Mouse (Mus musculus): ENCODE results near the gene 1700029H14Rik.

The 1700029H14Rik gene

GRCm38 (mm10) chr8:13562118-13562517 lies at the start of gene 1700029H14Rik:
Gene 1700029H14Rik, minus strand, starts transcription at chr8:13562461.
- DNase-seq: peak; percentile 51

- DNase-seq: no peak
These were observed 49.4 kb upstream of the 1700029H14Rik start for GRCm38 (mm10) chr8:13611702-13612101.

- DNase-seq: no peak
These were observed 47.7 kb upstream of the 1700029H14Rik start for GRCm38 (mm10) chr8:13609971-13610370.

- DNase-seq: no peak
These were observed 46.7 kb upstream of the 1700029H14Rik start for GRCm38 (mm10) chr8:13608946-13609345.

- DNase-seq: no peak
These were observed 43.7 kb upstream of the 1700029H14Rik start for GRCm38 (mm10) chr8:13605920-13606480.

GRCm38 (mm10) chr8:13602621-13603020 lies 40.4 kb upstream of the 1700029H14Rik start:
- DNase-seq: peak; percentile 79 to 85

GRCm38 (mm10) chr8:13601166-13601565 lies 38.9 kb upstream of the 1700029H14Rik start:
- DNase-seq: no peak

- no peak for DNase-seq
These were observed 38.5 kb upstream of the 1700029H14Rik start for GRCm38 (mm10) chr8:13600716-13601115.

- no peak for DNase-seq
These were observed 37.9 kb upstream of the 1700029H14Rik start for GRCm38 (mm10) chr8:13600204-13600603.

GRCm38 (mm10) chr8:13597777-13598176 lies 35.5 kb upstream of the 1700029H14Rik start:
- no peak for DNase-seq

GRCm38 (mm10) chr8:13595861-13596260 lies 33.6 kb upstream of the 1700029H14Rik start:
- DNase-seq: peak; percentile 33 to 35

GRCm38 (mm10) chr8:13594884-13595323 lies 32.6 kb upstream of the 1700029H14Rik start:
- DNase-seq: peak; percentile 67 to 68

GRCm38 (mm10) chr8:13593340-13593739 lies 31.1 kb upstream of the 1700029H14Rik start:
- DNase-seq: no peak

GRCm38 (mm10) chr8:13591246-13591645 lies 29.0 kb upstream of the 1700029H14Rik start:
- DNase-seq: no peak

GRCm38 (mm10) chr8:13589071-13589470 lies 26.8 kb upstream of the 1700029H14Rik start:
- DNase-seq: no peak

- DNase-seq: no peak
These were observed 22.4 kb upstream of the 1700029H14Rik start for GRCm38 (mm10) chr8:13584652-13585051.

GRCm38 (mm10) chr8:13577869-13578268 lies 15.6 kb upstream of the 1700029H14Rik start:
- no peak for DNase-seq

GRCm38 (mm10) chr8:13571999-13572398 lies 9.7 kb upstream of the 1700029H14Rik start:
- DNase-seq: no peak

- no peak for DNase-seq
These were observed 4.7 kb downstream of the 1700029H14Rik start for GRCm38 (mm10) chr8:13557526-13557925.

GRCm38 (mm10) chr8:13551574-13551830 lies 10.8 kb downstream of the 1700029H14Rik start:
- DNase-seq: no peak

GRCm38 (mm10) chr8:13550718-13551573 lies 11.3 kb downstream of the 1700029H14Rik start:
- DNase-seq: peak; percentile 95 to 97

- DNase-seq: peak; percentile 61 to 66
These were observed 13.4 kb downstream of the 1700029H14Rik start for GRCm38 (mm10) chr8:13548831-13549230.

GRCm38 (mm10) chr8:13548235-13548634 lies 14.0 kb downstream of the 1700029H14Rik start:
- peak; percentile 70 to 73 for DNase-seq

- DNase-seq: no peak
These were observed 15.8 kb downstream of the 1700029H14Rik start for GRCm38 (mm10) chr8:13546421-13546820.
